Mouse (Mus musculus) c-Kit-positive CD71-positive TER-119-negative erythroid progenitor cells, embryonic 14.5 days (primary cell): ENCODE results near the gene Gclm.

ENCODE experiments used
- DNase-seq: peaks from one replicate; pipeline ENCODE4 v3.0.0-alpha.2; 2013; ENCODE audit warnings: low read depth

Gclm gene

DNA sequence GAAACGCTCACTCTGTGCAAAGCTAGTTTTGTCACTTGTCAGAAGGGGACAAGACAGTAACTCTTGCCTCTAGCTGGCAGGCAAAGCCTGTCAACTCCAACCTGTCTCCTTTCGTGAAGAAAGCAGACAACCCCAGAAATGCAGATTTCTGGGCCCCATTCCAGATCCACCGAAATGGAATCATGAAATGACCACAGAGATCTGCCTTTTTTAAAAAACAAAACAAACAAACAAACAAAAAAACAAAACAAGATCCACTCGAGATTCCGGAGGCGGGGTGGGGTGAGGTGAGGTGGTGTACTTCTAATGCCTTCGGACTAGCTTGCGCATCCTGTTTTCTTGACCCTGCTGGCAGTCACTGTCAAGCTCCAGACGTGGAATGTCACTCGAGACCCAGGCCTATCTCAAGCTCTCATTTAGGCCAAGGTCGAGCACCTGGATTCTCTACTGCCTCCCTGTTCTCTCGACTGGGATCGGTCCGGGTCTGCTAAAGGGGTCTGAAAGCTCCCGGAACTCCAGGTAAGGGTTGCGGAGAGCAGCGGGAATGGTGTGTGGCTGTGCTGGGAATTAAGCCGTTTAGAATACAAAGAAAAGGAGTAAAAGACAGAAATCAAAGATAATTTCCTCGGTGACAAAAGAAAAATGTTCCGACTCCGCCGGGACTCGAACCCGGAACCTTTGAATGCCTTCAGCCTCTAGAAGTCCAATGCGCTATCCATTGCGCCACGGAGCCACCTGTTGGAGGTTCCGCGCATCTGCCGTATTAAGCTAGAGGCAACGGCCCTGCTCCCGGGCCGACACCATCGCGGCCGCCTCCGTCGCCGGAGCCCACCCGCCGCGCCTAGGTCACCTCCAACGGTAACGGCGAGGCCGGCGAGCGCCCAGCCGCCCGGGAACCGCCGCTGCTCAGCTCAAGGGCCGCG lies 47.2 kb downstream of the Gclm start:
- peak; percentile 77 for DNase-seq

DNA sequence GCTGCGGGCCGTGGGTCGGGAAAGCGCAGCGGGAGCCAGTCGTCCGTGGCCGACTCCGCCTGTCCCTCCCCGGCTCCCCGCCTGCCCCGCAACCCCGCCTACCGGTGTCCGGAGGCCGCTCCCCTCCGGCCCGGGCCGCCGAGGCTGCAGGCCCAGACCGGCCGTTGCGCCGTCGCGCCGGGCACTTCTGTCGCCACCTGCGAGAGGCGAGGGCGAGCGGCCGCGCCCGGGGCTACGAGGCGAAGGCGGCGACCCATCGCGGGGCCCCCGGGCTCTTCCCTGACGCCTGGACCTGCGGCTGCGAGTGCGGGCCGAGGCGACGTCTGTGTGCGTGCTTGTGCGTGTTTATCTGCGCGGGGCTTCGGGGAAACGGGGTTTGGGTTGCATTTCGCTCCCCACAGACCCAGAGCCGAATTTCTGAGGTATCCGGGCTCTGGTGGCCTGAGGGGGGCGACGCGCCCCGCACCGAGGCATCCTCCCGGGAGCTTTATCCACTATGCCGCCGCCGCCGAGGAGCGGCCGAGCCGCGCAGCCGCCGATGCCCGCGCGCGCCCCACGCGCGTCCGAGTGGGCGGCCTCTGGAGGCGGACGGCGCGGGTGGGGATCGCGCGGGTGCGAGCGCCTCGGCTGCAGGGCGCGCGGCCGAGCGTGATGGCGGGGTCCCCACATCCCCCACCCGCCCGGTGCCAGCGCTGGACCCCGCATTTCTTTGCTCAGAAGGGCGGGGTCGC lies 48.0 kb downstream of the Gclm start:
- no peak for DNase-seq

DNA sequence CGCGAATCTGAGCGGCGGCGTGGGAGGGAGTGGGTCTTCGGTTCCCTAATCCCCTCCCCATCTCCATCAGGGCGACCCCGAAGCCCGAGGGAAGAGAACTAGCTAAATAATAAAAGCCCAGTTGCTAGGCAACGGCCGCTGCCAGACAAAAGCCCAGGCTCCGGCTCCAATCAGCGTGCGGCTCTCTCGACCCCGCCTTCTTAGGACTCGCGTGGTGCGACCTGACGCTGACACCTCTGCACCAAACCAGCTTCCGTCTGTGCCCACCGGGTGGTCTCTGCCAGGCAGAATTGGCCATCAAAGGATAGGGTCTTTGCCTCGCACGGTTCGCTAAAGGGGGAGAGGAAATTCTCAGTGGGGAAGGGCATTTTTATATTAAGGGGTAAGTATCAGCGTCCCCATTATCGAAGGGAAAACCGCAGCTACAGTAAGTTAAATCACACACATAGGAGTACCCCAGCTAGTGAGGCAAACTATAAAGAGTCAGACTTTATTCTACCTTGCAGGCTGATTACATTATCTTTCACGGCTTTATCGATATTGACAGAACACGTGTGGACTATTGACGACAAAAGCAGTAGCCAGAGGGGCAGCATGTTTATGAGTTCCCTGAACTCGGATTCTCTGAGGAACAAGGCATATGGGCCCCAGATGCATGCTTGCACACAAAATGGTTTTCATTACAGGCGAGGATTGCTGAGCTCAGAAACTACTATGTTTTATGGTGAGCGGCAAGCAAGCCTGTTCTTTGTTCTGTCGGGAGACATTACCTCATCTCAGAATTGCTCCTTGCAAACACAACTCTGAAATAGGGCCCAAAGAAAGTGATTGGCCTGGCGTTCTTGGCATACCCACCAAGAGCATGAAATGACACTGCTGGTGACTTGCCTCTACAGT lies 48.8 kb downstream of the Gclm start, which contains the start of gene Bcar3:
Gene Bcar3, plus strand, starts transcription at position 183 of the 897 bp plus-strand sequence.
- peak; percentile 86 for DNase-seq

DNA sequence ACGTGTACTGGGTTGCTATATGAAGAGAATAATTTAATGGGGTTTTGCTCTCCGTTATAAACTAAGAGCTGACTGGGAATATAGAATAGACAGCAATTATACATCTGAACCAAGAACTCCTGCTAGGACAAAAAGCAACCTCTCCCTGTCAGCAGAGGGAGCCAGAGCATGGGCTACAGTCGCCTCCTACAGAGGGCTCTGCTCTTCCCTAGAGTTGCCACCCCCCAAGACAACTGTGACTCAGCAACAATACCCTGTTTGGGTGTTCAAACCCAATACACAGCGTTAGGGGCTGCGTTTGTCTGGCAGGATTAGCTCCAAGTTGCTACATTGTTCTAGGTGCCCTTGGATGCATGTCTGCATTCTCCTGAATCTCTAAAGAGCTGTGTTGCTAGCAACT lies 50.2 kb downstream of the Gclm start:
- peak; percentile 63 for DNase-seq

DNA sequence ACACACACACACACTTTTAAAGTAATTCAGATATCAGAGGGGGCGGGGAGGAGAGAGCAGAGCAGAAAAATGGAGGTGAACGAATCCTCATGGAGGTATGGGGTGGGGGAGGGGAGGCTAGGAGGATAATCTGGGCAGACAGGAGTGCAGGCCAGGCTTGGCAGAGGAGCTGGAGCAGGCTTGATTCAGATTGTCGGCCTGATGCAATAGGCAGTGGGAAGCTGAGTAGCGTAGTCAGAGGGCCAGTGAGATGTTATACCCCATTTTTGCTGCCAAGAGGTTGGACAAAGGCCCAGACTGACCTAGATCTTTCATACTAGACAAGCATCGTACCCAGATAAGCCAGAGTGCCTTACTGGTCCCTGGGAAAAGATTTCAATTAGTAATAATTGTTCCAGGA lies 51.6 kb downstream of the Gclm start:
- DNase-seq, result no peak

DNA sequence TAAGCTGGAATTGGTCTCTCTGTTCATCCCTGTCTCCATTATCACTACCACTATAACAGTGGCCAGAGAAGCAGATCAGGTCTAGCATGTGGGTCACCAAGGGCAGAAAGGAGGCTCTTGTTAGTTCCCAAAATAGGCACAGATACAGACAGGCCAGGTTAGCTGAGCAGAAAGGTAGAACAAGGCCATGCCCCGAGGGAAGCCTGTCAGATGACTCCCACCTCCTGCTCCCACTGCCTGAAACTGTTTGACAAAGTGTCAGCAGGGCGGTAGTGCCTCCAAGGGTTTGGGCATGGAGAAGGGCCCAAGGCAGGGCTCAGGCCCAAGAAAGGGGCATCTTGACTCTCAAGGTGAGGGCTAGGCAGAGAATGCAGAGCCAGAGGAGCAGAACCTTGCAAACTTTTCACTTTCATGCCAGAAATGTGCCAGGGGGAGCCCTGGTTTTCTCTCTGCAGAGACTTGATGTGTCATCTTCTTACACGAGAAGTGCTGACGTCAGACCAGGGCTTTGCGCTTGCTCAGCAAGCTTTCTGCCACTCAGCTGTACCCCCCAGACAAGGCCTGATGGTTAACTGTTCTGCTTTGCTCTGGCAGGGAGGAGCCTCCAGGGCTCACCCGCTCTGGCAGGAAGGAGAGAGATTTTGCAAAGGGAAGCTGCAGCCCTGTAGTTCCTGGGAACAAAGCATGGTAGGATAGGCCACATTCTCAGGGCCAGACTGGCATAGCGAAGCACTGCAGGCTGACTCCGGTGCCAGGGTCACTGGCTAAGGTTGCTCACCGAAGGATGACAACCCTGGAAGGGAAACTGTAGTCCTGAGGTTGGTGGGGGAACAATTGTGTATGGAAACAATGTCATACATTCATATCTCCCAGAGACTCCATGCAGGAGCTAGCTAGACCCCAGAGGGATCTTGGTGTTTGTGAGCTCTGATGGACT lies 55.9 kb downstream of the Gclm start:
- no peak for DNase-seq

DNA sequence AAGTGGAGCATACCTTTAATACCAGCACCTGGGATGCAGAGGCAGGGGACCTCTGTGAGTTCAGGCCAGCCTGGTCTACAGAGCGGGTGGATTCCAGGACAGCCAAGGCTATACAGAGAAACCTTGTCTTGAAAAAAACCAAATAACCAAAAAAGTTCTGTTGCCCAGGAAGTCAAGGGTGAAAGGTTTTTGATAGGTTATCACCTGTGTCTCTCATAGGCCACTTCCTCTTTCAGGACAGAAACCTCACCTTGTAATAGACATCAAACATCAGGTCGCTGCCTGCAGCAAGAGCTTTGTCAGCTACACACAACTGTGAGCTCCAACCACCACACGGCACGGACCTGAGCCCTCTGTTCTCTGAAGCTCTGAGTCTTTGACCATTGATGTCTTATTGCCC lies 59.2 kb downstream of the Gclm start:
- no peak for DNase-seq

DNA sequence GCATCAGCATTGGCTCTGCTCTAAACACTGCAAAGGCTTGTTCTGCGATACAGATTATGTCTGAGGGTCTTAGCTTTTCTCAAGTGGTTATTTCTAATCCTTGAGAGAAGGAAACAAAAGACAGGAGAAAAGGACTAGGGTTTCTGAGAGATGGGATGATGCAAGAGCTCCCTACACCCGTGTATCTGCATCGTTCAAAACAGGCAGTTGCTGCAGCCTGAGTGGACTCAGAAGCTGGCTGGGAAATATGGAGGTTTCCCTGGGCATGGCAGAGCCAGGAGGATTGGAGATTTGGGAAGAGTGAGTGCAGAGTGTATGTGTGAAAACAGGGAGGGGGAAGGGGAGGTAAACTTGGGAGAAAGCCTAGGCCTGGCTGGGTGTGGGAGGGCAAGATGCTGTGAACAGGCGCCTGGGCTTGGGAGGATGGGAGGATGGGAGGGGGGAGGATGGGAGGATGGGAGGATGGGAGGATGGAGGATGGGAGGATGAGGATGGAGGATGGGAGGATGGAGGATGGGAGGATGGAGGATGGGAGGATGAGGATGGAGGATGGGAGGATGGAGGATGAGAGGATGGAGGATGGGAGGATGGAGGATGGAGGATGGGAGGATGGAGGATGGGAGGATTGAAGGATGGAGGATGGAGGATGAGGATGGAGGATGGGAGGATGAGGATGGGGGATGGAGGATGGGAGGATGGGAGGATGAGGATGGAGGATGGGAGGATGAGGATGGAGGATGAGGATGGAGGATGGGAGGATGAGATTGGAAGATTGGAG lies 62.7 kb downstream of the Gclm start:
- DNase-seq, result no peak

DNA sequence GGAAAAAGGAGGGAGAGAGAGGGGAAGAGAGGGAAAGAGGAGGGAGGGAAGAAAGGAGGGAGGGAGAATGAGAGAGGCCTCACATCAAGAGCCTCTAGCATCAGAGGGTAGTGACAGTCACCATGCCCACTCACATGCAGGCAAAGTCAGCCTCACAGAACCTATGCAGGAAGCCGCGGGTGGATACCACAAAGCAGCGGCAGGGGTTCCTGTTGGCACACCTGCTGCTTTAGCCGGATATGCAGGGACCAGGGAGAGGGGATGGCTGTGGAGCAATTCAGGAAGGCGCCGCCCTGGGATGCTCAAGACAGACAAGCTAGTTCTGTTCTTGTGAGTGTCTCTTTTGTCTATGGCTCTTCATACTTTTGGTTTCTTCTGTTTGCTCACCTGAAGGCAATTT lies 63.6 kb downstream of the Gclm start:
- DNase-seq, result no peak

DNA sequence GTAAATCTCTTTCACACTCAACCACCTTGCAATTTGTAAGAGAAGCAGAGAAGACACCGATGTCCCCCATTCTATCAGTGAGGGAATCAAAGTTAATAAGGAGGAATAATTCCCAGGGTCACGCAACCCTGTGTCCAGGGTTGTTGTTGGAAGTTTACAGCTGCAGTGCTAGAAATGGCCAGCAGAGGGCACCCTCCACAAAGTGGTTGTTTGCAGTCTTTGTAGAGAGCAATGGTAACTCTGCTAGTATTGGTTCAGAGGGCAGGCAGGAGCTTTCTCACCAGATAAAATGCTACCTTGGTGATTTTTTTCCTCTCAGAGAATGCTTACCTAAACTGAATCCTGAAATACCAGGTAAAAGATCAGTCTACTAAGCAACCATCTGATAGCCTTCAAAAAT lies 66.7 kb downstream of the Gclm start:
- DNase-seq, result peak; percentile 53

DNA sequence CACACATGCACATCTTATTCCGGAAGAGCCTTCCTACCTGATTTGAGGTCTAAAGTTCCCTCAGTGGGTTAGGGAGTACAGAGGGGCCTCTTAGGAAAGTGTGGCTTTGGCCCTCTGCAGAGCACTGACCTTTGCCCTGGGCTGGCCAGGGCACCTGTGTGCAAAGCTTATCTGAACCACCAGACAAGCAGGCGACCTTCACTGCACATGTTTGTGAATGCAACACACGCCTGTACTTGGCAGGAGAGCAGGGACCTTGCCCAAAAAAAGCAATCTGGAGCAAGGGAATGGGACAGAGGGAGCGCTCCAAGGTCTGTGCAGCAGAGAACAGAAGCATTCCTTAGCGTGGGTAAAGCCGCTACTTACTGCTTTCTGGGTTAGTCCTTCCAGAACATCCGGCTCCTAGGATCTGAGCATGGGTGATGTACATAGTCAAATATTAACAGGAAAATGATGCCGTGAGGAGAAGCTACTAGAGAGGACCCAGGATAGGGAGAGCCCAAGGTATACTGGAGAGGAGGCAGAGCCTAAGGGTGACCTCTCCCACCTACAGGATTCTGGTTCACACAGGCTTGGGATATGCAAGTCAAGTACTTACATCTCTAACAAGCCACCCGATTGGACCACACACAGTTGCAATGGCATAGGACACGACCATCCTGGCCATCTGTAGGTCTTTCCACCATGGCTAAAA lies 67.7 kb downstream of the Gclm start:
- no peak for DNase-seq

DNA sequence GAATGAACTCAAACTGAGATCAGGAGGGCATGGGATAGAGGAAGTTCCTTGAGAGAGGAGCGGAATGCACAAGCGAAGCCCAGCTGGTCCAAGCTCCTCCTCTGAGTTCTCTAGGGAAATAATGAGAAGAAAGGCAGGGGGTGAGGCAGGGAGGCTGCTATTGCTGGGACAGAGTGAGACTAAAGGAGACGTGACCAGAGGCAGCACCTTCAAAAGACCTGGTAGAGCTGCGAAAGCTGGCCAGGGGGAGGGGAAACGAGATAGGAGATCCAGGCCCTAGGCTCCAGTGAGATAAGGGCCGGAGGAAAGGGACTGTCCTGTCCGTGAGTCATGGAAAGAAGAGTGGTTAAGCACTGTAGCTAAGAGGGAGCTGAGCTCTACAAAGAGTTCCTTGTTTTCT lies 68.6 kb downstream of the Gclm start:
- no peak for DNase-seq

DNA sequence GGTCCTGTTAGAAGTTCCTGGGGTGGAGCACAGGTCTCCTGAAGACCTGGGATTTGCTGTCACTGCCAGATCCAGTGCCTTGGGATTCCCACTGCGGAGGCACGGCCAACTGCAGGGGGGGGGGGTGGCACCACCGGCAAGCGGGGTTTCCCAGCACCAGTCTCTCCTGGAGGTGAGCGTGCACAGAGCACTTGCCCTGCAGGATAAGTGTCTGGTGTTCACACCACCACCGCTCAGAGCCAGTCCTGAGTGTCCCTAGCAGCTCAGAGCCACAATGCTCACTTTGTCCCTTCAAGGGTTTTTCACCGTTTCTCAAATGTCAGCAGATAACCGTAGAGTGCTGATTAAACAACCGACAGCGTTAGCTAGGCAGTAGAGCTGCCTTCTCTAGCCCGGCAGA lies 71.3 kb downstream of the Gclm start:
- DNase-seq, result no peak

DNA sequence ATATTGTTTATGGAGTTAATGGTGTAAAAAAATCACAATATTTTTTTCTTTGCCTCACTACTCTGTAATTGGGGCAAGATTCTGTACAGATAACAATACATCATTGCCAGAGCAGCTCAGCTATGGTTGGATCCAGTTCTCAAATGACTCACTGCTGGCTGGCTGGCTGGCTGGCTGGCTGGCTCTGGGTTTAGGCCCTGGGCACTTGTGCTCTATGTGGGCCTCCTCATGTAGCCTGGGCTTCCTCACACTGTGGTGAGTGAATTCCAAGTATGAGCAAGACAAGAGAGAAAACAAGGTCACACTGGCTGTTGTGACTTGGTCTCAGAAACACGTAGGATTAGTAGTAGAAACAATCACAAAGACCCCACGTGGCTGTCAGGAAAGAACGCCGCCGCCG lies 72.0 kb downstream of the Gclm start:
- no peak for DNase-seq
